Mouse (Mus musculus) bone marrow macrophage, adult 2 months (primary cell): ENCODE data around the gene Pum2.

Source experiments
- CTCF ChIP-seq: IDR thresholded peaks from 2 replicates; pipeline ENCODE4 v1.5.1; 2012; ENCODE audit warnings: low read depth, mild to moderate bottlenecking, low read length, moderate library complexity
- POLR2A ChIP-seq: IDR thresholded peaks from 2 replicates; pipeline ENCODE4 v1.6.1; 2012; ENCODE audit warnings: mild to moderate bottlenecking, low read depth, low read length, borderline replicate concordance

- no peak for TF ChIP-seq CTCF
- TF ChIP-seq POLR2A, result no peak
Measured at GRCm38 (mm10) chr12:8629537-8629936, 44.4 kb upstream of the Pum2 start.
